Mouse (Mus musculus): ENCODE measurements around the gene Atg9a. TPM values are rescaled to one million over a fixed set of nuclear protein-coding genes. Genes with fewer than 3 reads are reported as not detected.

The Atg9a gene
- total and polyA plus RNA-seq, 3 experiments, result 4.4 to 15.6 (median 12.9) TPM

- Histone ChIP-seq H3K4me2 (ENCODE audit: insufficient read depth, low read depth, poor library complexity, severe bottlenecking) (peak overlapping the region; percentile 55), H3K79me2 (replicated peaks; ENCODE audit: control insufficient read depth, extremely low read depth, insufficient read depth, poor library complexity, severe bottlenecking) (peaks cover 10% of the 10 kb centered on the region), H3K4me1 (ENCODE audit: control insufficient read depth in 1 of 2, insufficient read depth in 2 of 2) (peaks cover 15 to 35% of the 10 kb centered on the region in 2 experiments), H3K27me3 (replicated peaks) (peaks cover 4% of the 10 kb centered on the region), H3K27ac (ENCODE audit: insufficient read depth, low read depth) (no peak overlapping the region), H3K9me3 (replicated peaks; ENCODE audit: low read length) (peaks cover 2% of the 10 kb centered on the region), H3K4me3 (replicated peaks in 1 of 3; ENCODE audit: low read depth in 2 of 3, low read length in 2 of 3, poor library complexity in 1 of 3) (no peak overlapping the region), H3K9ac (ENCODE audit: insufficient read depth, low read depth) (peak overlapping the region; percentile 75; the same call in 1 of the 2 replicates), H3K36me3 (replicated peaks in 1 of 2; ENCODE audit: control insufficient read depth in 1 of 2, insufficient read depth in 1 of 2, low read length in 1 of 2) (no peaks in the 10 kb centered on the region)
- no peak for DNase-seq (ENCODE audit: extremely low read depth)
- dilution Hi-C loops (cut with MboI; ENCODE audit: extremely low pct_ligation_motif_present, extremely low pct_unique_long_range_greater_than_20kb, low sequenced_read_pairs), result no loop called here
- in situ Hi-C loops (cut with MboI; ENCODE audit: low pct_ligation_motif_present, low pct_unique_long_range_greater_than_20kb, low sequenced_read_pairs), result no loop called here
- TF ChIP-seq NELFE (IDR thresholded peaks at IDR 0.05; ENCODE audit: low read depth, low read length) (no peak), IRF4 (IDR thresholded peaks at IDR 0.05; ENCODE audit: low read depth, low read length) (0 out of 2 replicates have a peak, but pooled peaks have one; percentile 7), EP300 (IDR thresholded peaks at IDR 0.05; ENCODE audit: low read length) (no peak), CHD2 (IDR thresholded peaks at IDR 0.05; ENCODE audit: low read length) (peak; percentile 73), RCOR1 (conservative IDR thresholded peaks at IDR 0.05; ENCODE audit: low read depth, low read length) (no peak)
Measured at GRCm38 (mm10) chr1:75222926-75223325, 30.9 kb upstream of the Atg9a start.

- Histone ChIP-seq H3K27ac (ENCODE audit: insufficient read depth, low read depth) (no peak overlapping the region), H3K4me3 (replicated peaks in 1 of 3; ENCODE audit: low read depth in 2 of 3, low read length in 2 of 3, poor library complexity in 1 of 3) (no peak overlapping the region), H3K4me2 (ENCODE audit: insufficient read depth, low read depth, poor library complexity, severe bottlenecking) (no peak overlapping the region), H3K9me3 (replicated peaks; ENCODE audit: low read length) (peaks cover 2% of the 10 kb centered on the region), H3K27me3 (replicated peaks) (no peaks in the 10 kb centered on the region), H3K79me2 (replicated peaks; ENCODE audit: control insufficient read depth, extremely low read depth, insufficient read depth, poor library complexity, severe bottlenecking) (peaks cover 24% of the 10 kb centered on the region), H3K36me3 (replicated peaks in 1 of 2; ENCODE audit: control insufficient read depth in 1 of 2, insufficient read depth in 1 of 2, low read length in 1 of 2) (peaks cover 3 to 11% of the 10 kb centered on the region in 2 experiments), H3K9ac (ENCODE audit: insufficient read depth, low read depth) (no peak overlapping the region), H3K4me1 (ENCODE audit: control insufficient read depth in 1 of 2, insufficient read depth in 2 of 2) (peaks cover 23 to 49% of the 10 kb centered on the region in 2 experiments)
- dilution Hi-C loops (cut with MboI; ENCODE audit: extremely low pct_ligation_motif_present, extremely low pct_unique_long_range_greater_than_20kb, low sequenced_read_pairs) (no loop called here), in situ Hi-C loops (cut with MboI; ENCODE audit: low pct_ligation_motif_present, low pct_unique_long_range_greater_than_20kb, low sequenced_read_pairs) (no loop called here)
- no peak for TF ChIP-seq BHLHE40 (IDR thresholded peaks at IDR 0.05; ENCODE audit: low read depth, low read length)
- no peak for TF ChIP-seq MAFK (IDR thresholded peaks at IDR 0.05; ENCODE audit: insufficient replicate concordance, low read length)
- TF ChIP-seq TCF12 (IDR thresholded peaks at IDR 0.05; ENCODE audit: low read depth, low read length), result no peak
- TF ChIP-seq ELF1 (IDR thresholded peaks at IDR 0.05; ENCODE audit: low read depth, low read length), result no peak
- TF ChIP-seq RCOR1 (conservative IDR thresholded peaks at IDR 0.05; ENCODE audit: low read depth, low read length), result no peak
- no peak for TF ChIP-seq USF2 (conservative IDR thresholded peaks at IDR 0.05; ENCODE audit: low read depth, low read length)
- no peak for TF ChIP-seq POLR2A (IDR thresholded peaks at IDR 0.05; ENCODE audit: low read depth, low read length)
- no peak for DNase-seq (ENCODE audit: extremely low read depth)
Measured at GRCm38 (mm10) chr1:75221538-75221937, 29.5 kb upstream of the Atg9a start.

GRCm38 (mm10) chr1:75219531-75219930 lies 27.5 kb upstream of the Atg9a start, which contains the start of gene Tuba4a:
Gene Tuba4a (minus strand): TSS chr1:75219865.
- dilution Hi-C loops (cut with MboI; ENCODE audit: extremely low pct_ligation_motif_present, extremely low pct_unique_long_range_greater_than_20kb, low sequenced_read_pairs), result no loop called here
- DNase-seq (ENCODE audit: extremely low read depth), result no peak
- in situ Hi-C loops (cut with MboI; ENCODE audit: low pct_ligation_motif_present, low pct_unique_long_range_greater_than_20kb, low sequenced_read_pairs), result no loop called here

More at GRCm38 (mm10) chr1:75219531-75219930, 27.5 kb upstream of the Atg9a start, which contains the start of gene Tuba4a:
- Histone ChIP-seq H3K36me3 (replicated peaks in 1 of 2; ENCODE audit: control insufficient read depth in 1 of 2, insufficient read depth in 1 of 2, low read length in 1 of 2) (peaks cover 22 to 31% of the 10 kb centered on the region in 2 experiments), H3K79me2 (replicated peaks; ENCODE audit: control insufficient read depth, extremely low read depth, insufficient read depth, poor library complexity, severe bottlenecking) (peaks cover 35% of the 10 kb centered on the region), H3K27me3 (replicated peaks) (no peaks in the 10 kb centered on the region), H3K27ac (ENCODE audit: insufficient read depth, low read depth) (peak within 1 kb of the TSS; percentile 81), H3K9ac (ENCODE audit: insufficient read depth, low read depth) (peak within 1 kb of the TSS; percentile 88), H3K9me3 (replicated peaks; ENCODE audit: low read length) (peaks cover 2% of the 10 kb centered on the region), H3K4me3 (replicated peaks in 1 of 3; ENCODE audit: low read depth in 2 of 3, low read length in 2 of 3, poor library complexity in 1 of 3) (peak within 1 kb of the TSS; percentile 74 to 94 (median 88)), H3K4me1 (ENCODE audit: control insufficient read depth in 1 of 2, insufficient read depth in 2 of 2) (peaks cover 27 to 60% of the 10 kb centered on the region in 2 experiments), H3K4me2 (ENCODE audit: insufficient read depth, low read depth, poor library complexity, severe bottlenecking) (peak within 1 kb of the TSS; percentile 48)
- no peak for TF ChIP-seq SMC3 (IDR thresholded peaks at IDR 0.05; ENCODE audit: low read depth, low read length)
- no peak for TF ChIP-seq RAD21 (IDR thresholded peaks at IDR 0.05; ENCODE audit: low read depth, low read length)
- TF ChIP-seq POLR2A (IDR thresholded peaks at IDR 0.05; ENCODE audit: low read depth, low read length), result no peak
- no peak for TF ChIP-seq CTCF (conservative IDR thresholded peaks at IDR 0.05 in 1 of 2, IDR thresholded peaks at IDR 0.05 in 1 of 2; ENCODE audit: low read depth in 2 of 2, low read length in 2 of 2)
- no peak for TF ChIP-seq JUND (conservative IDR thresholded peaks at IDR 0.05; ENCODE audit: low read depth, low read length)
- no peak for TF ChIP-seq KAT2A (IDR thresholded peaks at IDR 0.05; ENCODE audit: insufficient replicate concordance, low read length)
- TF ChIP-seq TCF12 (IDR thresholded peaks at IDR 0.05; ENCODE audit: low read depth, low read length), result no peak
- no peak for TF ChIP-seq BHLHE40 (IDR thresholded peaks at IDR 0.05; ENCODE audit: low read depth, low read length)
- TF ChIP-seq JUN (IDR thresholded peaks at IDR 0.05; ENCODE audit: insufficient read depth, low read depth, low read length), result no peak
- no peak for TF ChIP-seq ZC3H11A (IDR thresholded peaks at IDR 0.05; ENCODE audit: low read depth, low read length)
- TF ChIP-seq PAX5 (IDR thresholded peaks at IDR 0.05; ENCODE audit: low read length), result no peak
